Mouse (Mus musculus) embryonic facial prominence, embryonic 13.5 days (tissue): ENCODE measurements around the gene Hnrnpa0. TPM values are rescaled to one million over a fixed set of nuclear protein-coding genes. Genes with fewer than 3 reads are reported as not detected.

Source experiments
- ATAC-seq: fragments of 200-750 bp; cut with Nextera tagmentation; 2 replicates; pipeline ENCODE4 v1.8.0; 2017; ENCODE audit warnings: low read depth; ENCODE audit not compliant: insufficient number of reproducible peaks, insufficient read depth, low FRiP score, low TSS enrichment
- H3K27ac ChIP-seq: fragments of 300-500 bp; sonication (generic); 2 replicates; pipeline ENCODE4 v1.5.1; 2015; ENCODE audit warnings: moderate library complexity, mild to moderate bottlenecking, inconsistent platforms
- H3K27me3 ChIP-seq: fragments of 300-500 bp; sonication (generic); 2 replicates; pipeline ENCODE4 v1.6.1; 2015; ENCODE audit warnings: mild to moderate bottlenecking, inconsistent platforms
- H3K36me3 ChIP-seq: fragments of 300-500 bp; sonication (generic); 2 replicates; pipeline ENCODE4 v1.6.1; 2015; ENCODE audit warnings: mild to moderate bottlenecking, inconsistent platforms
- H3K4me1 ChIP-seq: fragments of 300-500 bp; sonication (generic); 2 replicates; pipeline ENCODE4 v1.6.1; 2015; ENCODE audit warnings: inconsistent platforms
- H3K4me2 ChIP-seq: fragments of 300-500 bp; sonication (generic); 2 replicates; pipeline ENCODE4 v1.6.1; 2015; ENCODE audit warnings: moderate library complexity, mild to moderate bottlenecking, inconsistent platforms
- H3K4me3 ChIP-seq: fragments of 300-500 bp; sonication (generic); 2 replicates; pipeline ENCODE4 v1.5.1; 2015; ENCODE audit warnings: mild to moderate bottlenecking, inconsistent platforms
- H3K9ac ChIP-seq: fragments of 300-500 bp; sonication (generic); 2 replicates; pipeline ENCODE4 v1.6.1; 2015; ENCODE audit warnings: mild to moderate bottlenecking, inconsistent platforms
- H3K9me3 ChIP-seq: fragments of 300-500 bp; sonication (generic); 2 replicates; pipeline ENCODE4 v1.6.1; 2016; ENCODE audit warnings: inconsistent platforms
- WGBS: fragments of 180-500 bp; shearing (Covaris S2); methylation state at CpG from one replicate; pipeline ENCODE4 v1.1.7; 2015; ENCODE audit warnings: mixed read lengths; 5-methylcytosine and 5-hydroxymethylcytosine counted together
- polyA plus RNA-seq: library from polyadenylated mRNA; unstranded; fragments of >200 nt; fragmentation: Nextera tagmentation; extraction: Ambion mirVana; gene quantifications from 2 replicates; pipeline ENCODE4 v1.2.1, GENCODE M21; 2015

The Hnrnpa0 gene
- polyA plus RNA-seq, 1 experiment from 2014 or later = 64.2 TPM

- H3K27ac ChIP-seq = no peak overlapping the region
- ATAC-seq = no peak
- peaks cover 26% of the 10 kb centered on the region for H3K4me1 ChIP-seq
- H3K9ac ChIP-seq = 0 out of 2 replicates have a peak overlapping the region, but pooled peaks have one; percentile 59
- 30% methylated on average over 7 of the region's 7 CpGs for WGBS
- H3K9me3 ChIP-seq = no peaks in the 10 kb centered on the region
- H3K4me3 ChIP-seq = peak overlapping the region; percentile 98
- H3K36me3 ChIP-seq = peaks cover 3% of the 10 kb centered on the region
- H3K27me3 ChIP-seq = no peaks in the 10 kb centered on the region
- peak overlapping the region; percentile 70 for H3K4me2 ChIP-seq
Measured at GRCm38 (mm10) chr13:58126126-58126525, 2.2 kb downstream of the Hnrnpa0 start.

GRCm38 (mm10) chr13:58124989-58125388 is 3.4 kb downstream of the Hnrnpa0 start:
- H3K9me3 ChIP-seq = no peaks in the 10 kb centered on the region
- peaks cover 3% of the 10 kb centered on the region for H3K36me3 ChIP-seq
- peaks cover 26% of the 10 kb centered on the region for H3K4me1 ChIP-seq
- ATAC-seq = no peak
- no peak overlapping the region for H3K9ac ChIP-seq
- H3K27me3 ChIP-seq = no peaks in the 10 kb centered on the region
- H3K4me2 ChIP-seq = peak overlapping the region; percentile 70
- WGBS = 65% methylated on average over 2 of the region's 2 CpGs
- H3K4me3 ChIP-seq = peak overlapping the region; percentile 3; the same call in 1 of the 2 replicates
- no peak overlapping the region for H3K27ac ChIP-seq

- H3K9ac ChIP-seq = no peak overlapping the region
- H3K4me2 ChIP-seq = no peak overlapping the region
- no peak overlapping the region for H3K4me3 ChIP-seq
- ATAC-seq = no peak
- 78% methylated on average over 3 of the region's 3 CpGs for WGBS
- H3K27ac ChIP-seq = no peak overlapping the region
- no peaks in the 10 kb centered on the region for H3K9me3 ChIP-seq
- H3K27me3 ChIP-seq = no peaks in the 10 kb centered on the region
- H3K36me3 ChIP-seq = peaks cover 3% of the 10 kb centered on the region
- peaks cover 20% of the 10 kb centered on the region for H3K4me1 ChIP-seq
Measured at GRCm38 (mm10) chr13:58124278-58124677, 4.1 kb downstream of the Hnrnpa0 start.

- 75% methylated on average over 8 of the region's 8 CpGs for WGBS
Measured at GRCm38 (mm10) chr13:58123381-58123780, 5.0 kb downstream of the Hnrnpa0 start.

GRCm38 (mm10) chr13:58122786-58123297 is 5.5 kb downstream of the Hnrnpa0 start:
- Histone ChIP-seq H3K9me3 (no peaks in the 10 kb centered on the region), H3K27ac (no peak overlapping the region), H3K27me3 (no peaks in the 10 kb centered on the region), H3K4me2 (no peak overlapping the region), H3K36me3 (peaks cover 3% of the 10 kb centered on the region), H3K9ac (no peak overlapping the region), H3K4me3 (no peak overlapping the region), H3K4me1 (peaks cover 20% of the 10 kb centered on the region)
- no peak for ATAC-seq
- WGBS = 76% methylated on average over 10 of the region's 10 CpGs

More at GRCm38 (mm10) chr13:58123381-58123780, 5.0 kb downstream of the Hnrnpa0 start:
- peaks cover 3% of the 10 kb centered on the region for H3K36me3 ChIP-seq
- H3K4me1 ChIP-seq = peaks cover 20% of the 10 kb centered on the region
- no peak for ATAC-seq
- no peak overlapping the region for H3K4me2 ChIP-seq
- H3K9me3 ChIP-seq = no peaks in the 10 kb centered on the region
- no peak overlapping the region for H3K4me3 ChIP-seq
- no peak overlapping the region for H3K9ac ChIP-seq
- H3K27ac ChIP-seq = no peak overlapping the region
- no peaks in the 10 kb centered on the region for H3K27me3 ChIP-seq

- Histone ChIP-seq H3K36me3 (no peaks in the 10 kb centered on the region), H3K4me1 (peaks cover 10% of the 10 kb centered on the region), H3K27me3 (no peaks in the 10 kb centered on the region), H3K9me3 (no peaks in the 10 kb centered on the region), H3K27ac (no peak overlapping the region), H3K4me3 (no peak overlapping the region), H3K9ac (no peak overlapping the region), H3K4me2 (no peak overlapping the region)
- 65% methylated on average over 8 of the region's 8 CpGs for WGBS
- no peak for ATAC-seq
Measured at GRCm38 (mm10) chr13:58117318-58118017, 10.9 kb downstream of the Hnrnpa0 start.

- H3K27ac ChIP-seq = no peak overlapping the region
- peaks cover 16% of the 10 kb centered on the region for H3K4me1 ChIP-seq
- H3K4me3 ChIP-seq = no peak overlapping the region
- H3K9ac ChIP-seq = no peak overlapping the region
- 80% methylated on average over 2 of the region's 2 CpGs for WGBS
- H3K9me3 ChIP-seq = no peaks in the 10 kb centered on the region
- H3K27me3 ChIP-seq = no peaks in the 10 kb centered on the region
- no peak for ATAC-seq
- H3K36me3 ChIP-seq = no peaks in the 10 kb centered on the region
- no peak overlapping the region for H3K4me2 ChIP-seq
Measured at GRCm38 (mm10) chr13:58116801-58117200, 11.6 kb downstream of the Hnrnpa0 start.

GRCm38 (mm10) chr13:58115227-58115626 is 13.1 kb downstream of the Hnrnpa0 start:
- H3K27me3 ChIP-seq = no peaks in the 10 kb centered on the region
- WGBS = 65% methylated on average over 13 of the region's 13 CpGs
- H3K27ac ChIP-seq = no peak overlapping the region
- peaks cover 18% of the 10 kb centered on the region for H3K4me1 ChIP-seq
- H3K36me3 ChIP-seq = no peaks in the 10 kb centered on the region
- H3K9me3 ChIP-seq = no peaks in the 10 kb centered on the region
- H3K4me3 ChIP-seq = no peak overlapping the region
- no peak overlapping the region for H3K9ac ChIP-seq
- no peak overlapping the region for H3K4me2 ChIP-seq
- ATAC-seq = no peak

- Histone ChIP-seq H3K27ac (peak within 1 kb of the TSS; percentile 84), H3K27me3 (no peaks in the 10 kb centered on the region), H3K4me3 (peak within 1 kb of the TSS; percentile 58), H3K4me2 (peak within 1 kb of the TSS; percentile 82), H3K36me3 (no peaks in the 10 kb centered on the region), H3K9me3 (no peaks in the 10 kb centered on the region), H3K9ac (peak within 1 kb of the TSS; percentile 76), H3K4me1 (peaks cover 18% of the 10 kb centered on the region)
- under 1% methylated on average over 35 of the region's 35 CpGs for WGBS
- 0 out of 2 replicates have a peak, but pooled peaks have one; percentile 64 for ATAC-seq
Measured at GRCm38 (mm10) chr13:58113061-58113900, 15.1 kb downstream of the Hnrnpa0 start, which contains the start of gene Klhl3. Klhl3 (minus strand) TSS chr13:58113592.

- ATAC-seq = no peak
- Histone ChIP-seq H3K36me3 (no peaks in the 10 kb centered on the region), H3K4me3 (peak overlapping the region; percentile 58), H3K9me3 (no peaks in the 10 kb centered on the region), H3K9ac (peak overlapping the region; percentile 76), H3K27me3 (no peaks in the 10 kb centered on the region), H3K4me2 (peak overlapping the region; percentile 82), H3K27ac (peak overlapping the region; percentile 84), H3K4me1 (peaks cover 18% of the 10 kb centered on the region)
- WGBS = 17% methylated on average over 11 of the region's 11 CpGs
Measured at GRCm38 (mm10) chr13:58112601-58113041, 15.7 kb downstream of the Hnrnpa0 start.

GRCm38 (mm10) chr13:58112191-58112590 is 16.2 kb downstream of the Hnrnpa0 start:
- Histone ChIP-seq H3K9ac (peak overlapping the region; percentile 76), H3K36me3 (no peaks in the 10 kb centered on the region), H3K27ac (no peak overlapping the region), H3K4me1 (peaks cover 18% of the 10 kb centered on the region), H3K27me3 (no peaks in the 10 kb centered on the region), H3K9me3 (no peaks in the 10 kb centered on the region), H3K4me3 (peak overlapping the region; percentile 58), H3K4me2 (peak overlapping the region; percentile 82)
- ATAC-seq = no peak
- WGBS = 57% methylated on average over 10 of the region's 10 CpGs
